Mouse (Mus musculus): ENCODE results near the gene Ablim2. TPM values are rescaled to one million over a fixed set of nuclear protein-coding genes. Genes with fewer than 3 reads are reported as not detected.

The Ablim2 gene
- polyA plus RNA-seq, 1 experiment: 5.1 TPM

- Histone ChIP-seq H3K27me3 (ENCODE audit: control insufficient read depth, insufficient read depth, low read length) (no peaks in the 10 kb centered on the region), H3K27ac (ENCODE audit: insufficient read depth, low read length) (no peak overlapping the region), H3K36me3 (ENCODE audit: control insufficient read depth, insufficient read depth, low read length) (no peaks in the 10 kb centered on the region), H3K4me3 (ENCODE audit: extremely low read depth, insufficient read depth, insufficient read length) (no peak overlapping the region), H3K4me1 (ENCODE audit: control insufficient read depth, insufficient read depth, insufficient read length) (no peaks in the 10 kb centered on the region)
- WGBS: 85% methylated on average over 10 of the region's 10 CpGs
- TF ChIP-seq POLR2A (IDR thresholded peaks at IDR 0.05; ENCODE audit: low read depth, low read length) (no peak), CTCF (IDR thresholded peaks at IDR 0.05; ENCODE audit: extremely low read depth, insufficient read depth, insufficient read length, insufficient replicate concordance) (no peak)
- no peak for DNase-seq (ENCODE audit: low read depth in 1 of 2, low spot score in 2 of 2)
Measured at GRCm38 (mm10) chr5:35933059-35933458, 175.4 kb downstream of the Ablim2 start.

Other genes with a start within 250 kb of the Ablim2 start
- 1.2 and 1.4 TPM in 2 replicates for gene Cpz, start 232.2 kb upstream of the Ablim2 start, polyA plus RNA-seq (2012; rRNA removed)
- 4.8 and 5.2 TPM in 2 replicates for gene Trmt44, start 182.8 kb upstream of the Ablim2 start, polyA plus RNA-seq (2012; rRNA removed)
- 63.0 and 68.8 TPM in 2 replicates for gene Acox3, start 174.8 kb upstream of the Ablim2 start, polyA plus RNA-seq (2012; rRNA removed)
- gene Htra3, start 78.1 kb upstream of the Ablim2 start, polyA plus RNA-seq (2012; rRNA removed): 20.6 and 22.7 TPM in 2 replicates
- 10.7 and 12.9 TPM in 2 replicates for gene Sh3tc1, start 17.9 kb upstream of the Ablim2 start, polyA plus RNA-seq (2012; rRNA removed)
- 4.5 and 5.1 TPM in 2 replicates for gene Afap1, start 135.4 kb downstream of the Ablim2 start, polyA plus RNA-seq (2012; rRNA removed)

Measured in spleen, adult 2 months (tissue).